Mouse (Mus musculus): ENCODE data around the gene Elf2. TPM values are rescaled to one million over a fixed set of nuclear protein-coding genes. Genes with fewer than 3 reads are reported as not detected.
"Not testable (repeated sequence)": the region's sequence is repeated elsewhere in the genome, so short reads cannot be mapped to it uniquely, and the experiment has no call there.

Gene Elf2
- polyA plus RNA-seq, 1 experiment from 2014 or later: 38.6 TPM

GRCm38 (mm10) chr3:51322326-51322725 lies 18.1 kb downstream of the Elf2 start:
- Histone ChIP-seq H3K9me3 (ENCODE audit: control insufficient read depth) (no peaks in the 10 kb centered on the region), H3K27me3 (replicated peaks; ENCODE audit: control insufficient read depth, insufficient read depth, low read length) (no peaks in the 10 kb centered on the region), H3K9ac (ENCODE audit: low read depth, low read length) (no peak overlapping the region), H3K27ac (ENCODE audit: low read depth, low read length) (no peak overlapping the region), H3K36me3 (ENCODE audit: control insufficient read depth, insufficient read depth) (peaks cover 19% of the 10 kb centered on the region), H3K4me1 (replicated peaks; ENCODE audit: control insufficient read depth, insufficient read depth, low read length) (0 out of 2 replicates have a peak, but pooled peaks cover 3% of the 10 kb centered on the region), H3K4me3 (ENCODE audit: low read depth, low read length) (no peak overlapping the region), H3K4me2 (replicated peaks; ENCODE audit: low read depth) (no peak overlapping the region)
- 84% methylated on average over 7 of the region's 7 CpGs for WGBS
- no peak for ATAC-seq
- TF ChIP-seq CTCF (IDR thresholded peaks at IDR 0.05; ENCODE audit: low read depth): no peak

GRCm38 (mm10) chr3:51321141-51321540 lies 19.3 kb downstream of the Elf2 start:
- no peak overlapping the region for H3K9ac ChIP-seq (ENCODE audit: low read depth, low read length)
- no peak for TF ChIP-seq CTCF (IDR thresholded peaks at IDR 0.05; ENCODE audit: low read depth)
- no peaks in the 10 kb centered on the region for H3K9me3 ChIP-seq (ENCODE audit: control insufficient read depth)
- no peaks in the 10 kb centered on the region for H3K4me1 ChIP-seq (replicated peaks; ENCODE audit: control insufficient read depth, insufficient read depth, low read length)
- no peak for ATAC-seq
- no peaks in the 10 kb centered on the region for H3K27me3 ChIP-seq (replicated peaks; ENCODE audit: control insufficient read depth, insufficient read depth, low read length)
- no peak overlapping the region for H3K4me3 ChIP-seq (ENCODE audit: low read depth, low read length)
- 63% methylated on average over 5 of the region's 5 CpGs for WGBS
- peaks cover 19% of the 10 kb centered on the region for H3K36me3 ChIP-seq (ENCODE audit: control insufficient read depth, insufficient read depth)
- no peak overlapping the region; the same call in 1 of the 2 replicates for H3K27ac ChIP-seq (ENCODE audit: low read depth, low read length)
- H3K4me2 ChIP-seq (replicated peaks; ENCODE audit: low read depth): no peak overlapping the region

- TF ChIP-seq CTCF (IDR thresholded peaks at IDR 0.05; ENCODE audit: low read depth): peak; percentile 43
- H3K4me3 ChIP-seq (ENCODE audit: low read depth, low read length); H3K27me3 ChIP-seq (replicated peaks; ENCODE audit: control insufficient read depth, insufficient read depth, low read length); H3K9ac ChIP-seq (ENCODE audit: low read depth, low read length); H3K4me1 ChIP-seq (replicated peaks; ENCODE audit: control insufficient read depth, insufficient read depth, low read length); H3K36me3 ChIP-seq (ENCODE audit: control insufficient read depth, insufficient read depth); H3K9me3 ChIP-seq (ENCODE audit: control insufficient read depth); H3K4me2 ChIP-seq (replicated peaks; ENCODE audit: low read depth); ATAC-seq; H3K27ac ChIP-seq (ENCODE audit: low read depth, low read length): not testable (repeated sequence)
- 86% methylated on average over 3 of the region's 3 CpGs for WGBS
These were observed 22.4 kb downstream of the Elf2 start for GRCm38 (mm10) chr3:51318053-51318452.

- no peak for TF ChIP-seq CTCF (IDR thresholded peaks at IDR 0.05; ENCODE audit: low read depth)
- H3K27ac ChIP-seq (ENCODE audit: low read depth, low read length): no peak overlapping the region
- H3K4me3 ChIP-seq (ENCODE audit: low read depth, low read length): no peak overlapping the region
- peaks cover 4% of the 10 kb centered on the region; the same call in 1 of the 2 replicates for H3K36me3 ChIP-seq (ENCODE audit: control insufficient read depth, insufficient read depth)
- no peak overlapping the region for H3K9ac ChIP-seq (ENCODE audit: low read depth, low read length)
- 86% methylated on average over 10 of the region's 10 CpGs for WGBS
- no peak for ATAC-seq
- H3K4me2 ChIP-seq (replicated peaks; ENCODE audit: low read depth): no peak overlapping the region
- H3K4me1 ChIP-seq (replicated peaks; ENCODE audit: control insufficient read depth, insufficient read depth, low read length): no peaks in the 10 kb centered on the region
- H3K27me3 ChIP-seq (replicated peaks; ENCODE audit: control insufficient read depth, insufficient read depth, low read length): no peaks in the 10 kb centered on the region
- H3K9me3 ChIP-seq (ENCODE audit: control insufficient read depth): no peaks in the 10 kb centered on the region
These were observed 23.6 kb downstream of the Elf2 start for GRCm38 (mm10) chr3:51316876-51317275.

- H3K4me2 ChIP-seq (replicated peaks; ENCODE audit: low read depth): no peak overlapping the region
- 48% methylated on average over 9 of the region's 9 CpGs for WGBS
- no peaks in the 10 kb centered on the region for H3K27me3 ChIP-seq (replicated peaks; ENCODE audit: control insufficient read depth, insufficient read depth, low read length)
- H3K36me3 ChIP-seq (ENCODE audit: control insufficient read depth, insufficient read depth): peaks cover 5% of the 10 kb centered on the region; the same call in 1 of the 2 replicates
- H3K27ac ChIP-seq (ENCODE audit: low read depth, low read length): no peak overlapping the region
- H3K4me3 ChIP-seq (ENCODE audit: low read depth, low read length): no peak overlapping the region
- TF ChIP-seq CTCF (IDR thresholded peaks at IDR 0.05; ENCODE audit: low read depth): no peak
- no peak for ATAC-seq
- H3K9me3 ChIP-seq (ENCODE audit: control insufficient read depth): no peaks in the 10 kb centered on the region
- H3K4me1 ChIP-seq (replicated peaks; ENCODE audit: control insufficient read depth, insufficient read depth, low read length): no peaks in the 10 kb centered on the region
- no peak overlapping the region for H3K9ac ChIP-seq (ENCODE audit: low read depth, low read length)
These were observed 28.8 kb downstream of the Elf2 start for GRCm38 (mm10) chr3:51311638-51312037.

- no peak for TF ChIP-seq CTCF (IDR thresholded peaks at IDR 0.05; ENCODE audit: low read depth)
- peaks cover 13% of the 10 kb centered on the region; the same call in 1 of the 2 replicates for H3K36me3 ChIP-seq (ENCODE audit: control insufficient read depth, insufficient read depth)
- H3K4me3 ChIP-seq (ENCODE audit: low read depth, low read length): no peak overlapping the region
- 0 out of 2 replicates have a peak overlapping the region, but pooled peaks have one; percentile 22 for H3K9ac ChIP-seq (ENCODE audit: low read depth, low read length)
- H3K27me3 ChIP-seq (replicated peaks; ENCODE audit: control insufficient read depth, insufficient read depth, low read length): no peaks in the 10 kb centered on the region
- WGBS: 62% methylated on average over 7 of the region's 7 CpGs
- H3K4me1 ChIP-seq (replicated peaks; ENCODE audit: control insufficient read depth, insufficient read depth, low read length): no peaks in the 10 kb centered on the region
- H3K4me2 ChIP-seq (replicated peaks; ENCODE audit: low read depth): no peak overlapping the region
- H3K9me3 ChIP-seq (ENCODE audit: control insufficient read depth): no peaks in the 10 kb centered on the region
- ATAC-seq: no peak
- no peak overlapping the region for H3K27ac ChIP-seq (ENCODE audit: low read depth, low read length)
These were observed 30.4 kb downstream of the Elf2 start for GRCm38 (mm10) chr3:51310098-51310497.

GRCm38 (mm10) chr3:51306621-51307020 lies 33.8 kb downstream of the Elf2 start:
- WGBS: 67% methylated on average over 2 of the region's 2 CpGs

More at GRCm38 (mm10) chr3:51306621-51307020, 33.8 kb downstream of the Elf2 start:
- H3K9ac ChIP-seq (ENCODE audit: low read depth, low read length): no peak overlapping the region
- H3K36me3 ChIP-seq (ENCODE audit: control insufficient read depth, insufficient read depth): peaks cover 13% of the 10 kb centered on the region; the same call in 1 of the 2 replicates
- H3K4me3 ChIP-seq (ENCODE audit: low read depth, low read length): no peak overlapping the region
- H3K4me1 ChIP-seq (replicated peaks; ENCODE audit: control insufficient read depth, insufficient read depth, low read length): no peaks in the 10 kb centered on the region
- no peaks in the 10 kb centered on the region for H3K27me3 ChIP-seq (replicated peaks; ENCODE audit: control insufficient read depth, insufficient read depth, low read length)
- no peak for ATAC-seq
- H3K27ac ChIP-seq (ENCODE audit: low read depth, low read length): no peak overlapping the region
- H3K4me2 ChIP-seq (replicated peaks; ENCODE audit: low read depth): no peak overlapping the region
- no peak for TF ChIP-seq CTCF (IDR thresholded peaks at IDR 0.05; ENCODE audit: low read depth)
- H3K9me3 ChIP-seq (ENCODE audit: control insufficient read depth): no peaks in the 10 kb centered on the region
